Mouse (Mus musculus) lung, embryonic 14.5 days (tissue): ENCODE results near the gene Cog8. TPM values are rescaled to one million over a fixed set of nuclear protein-coding genes. Genes with fewer than 3 reads are reported as not detected.
A peak's percentile ranks its signal among the peaks of the same experiment; 100 is the strongest.

Experiments
- ATAC-seq: fragments of 200-750 bp; cut with Nextera tagmentation; 2 replicates; pipeline ENCODE4 v1.8.0; 2017; ENCODE audit warnings: mild to moderate bottlenecking, moderate TSS enrichment, moderate library complexity; ENCODE audit not compliant: insufficient read depth
- DNase-seq: peaks from one replicate; pipeline ENCODE4 v3.0.0-alpha.2; 2015
- H3K27ac ChIP-seq: fragments of 300-500 bp; sonication (generic); 2 replicates; pipeline ENCODE4 v1.5.1; 2014; ENCODE audit warnings: low read depth, mild to moderate bottlenecking, moderate library complexity
- H3K27me3 ChIP-seq: fragments of 300-500 bp; sonication (generic); 2 replicates; pipeline ENCODE4 v1.6.1; 2014; ENCODE audit warnings: low read length, control low read depth; ENCODE audit not compliant: insufficient read depth
- H3K36me3 ChIP-seq: fragments of 300-500 bp; sonication (generic); 2 replicates; pipeline ENCODE4 v1.6.1; 2014; ENCODE audit warnings: control low read depth; ENCODE audit not compliant: insufficient read depth
- H3K4me1 ChIP-seq: fragments of 300-500 bp; sonication (generic); 2 replicates; pipeline ENCODE4 v1.6.1; 2014; ENCODE audit warnings: antibody characterized with exemption, control low read depth; ENCODE audit not compliant: insufficient read depth
- H3K4me2 ChIP-seq: fragments of 300-500 bp; sonication (generic); 2 replicates; pipeline ENCODE4 v1.6.1; 2014; ENCODE audit warnings: mild to moderate bottlenecking
- H3K4me3 ChIP-seq: fragments of 300-500 bp; sonication (generic); 2 replicates; pipeline ENCODE4 v1.5.1; 2014; ENCODE audit warnings: low read depth, low read length
- H3K9ac ChIP-seq: fragments of 300-500 bp; sonication (generic); 2 replicates; pipeline ENCODE4 v1.6.1; 2014
- H3K9me3 ChIP-seq: fragments of 300-500 bp; sonication (generic); 2 replicates; pipeline ENCODE4 v1.6.1; 2016; ENCODE audit warnings: low read depth, low read length, control low read depth
- CTCF ChIP-seq: IDR thresholded peaks from 2 replicates; pipeline ENCODE4 v1.5.1; 2016; ENCODE audit warnings: antibody characterized with exemption, low read depth
- WGBS: fragments of 180-500 bp; shearing (Covaris S2); extraction: QIAGEN DNeasy Blood & Tissue Kit; methylation state at CpG from one replicate; pipeline ENCODE4 v1.1.7; 2014; 5-methylcytosine and 5-hydroxymethylcytosine counted together
- polyA plus RNA-seq: library from polyadenylated mRNA; unstranded; fragments of >200 nt; fragmentation: Nextera tagmentation; extraction: Ambion mirVana; gene quantifications from 2 replicates; pipeline ENCODE4 v1.2.1, GENCODE M21; 2014

The Cog8 gene
- polyA plus RNA-seq, 1 experiment from 2014 or later: 37.0 TPM

DNA sequence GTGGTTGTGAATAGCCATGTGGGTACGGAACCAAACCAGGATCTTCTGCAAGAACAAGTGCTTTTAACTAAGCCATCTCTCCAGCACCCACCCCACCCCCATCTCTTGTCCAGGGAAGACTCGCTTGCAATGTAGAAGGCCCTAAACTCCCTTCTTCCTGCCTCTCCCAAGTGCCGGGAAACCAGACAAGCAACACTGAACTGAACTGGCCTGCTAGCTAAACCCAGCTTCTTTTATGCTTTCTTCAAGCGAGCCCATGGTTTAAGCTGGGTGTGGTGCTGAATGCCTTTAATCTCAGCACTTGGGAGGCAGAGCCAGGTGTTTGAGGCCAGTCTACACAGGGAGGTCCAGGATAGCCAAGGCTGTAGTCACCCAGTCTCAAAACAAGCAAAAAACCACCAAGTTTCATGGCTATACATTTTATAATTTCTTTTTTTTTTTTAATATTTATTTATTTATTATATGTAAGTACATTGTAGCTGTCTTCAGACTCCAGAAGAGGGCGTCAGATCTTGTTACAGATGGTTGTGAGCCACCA, 32.1 kb upstream of the Cog8 start:
- DNase-seq: no peak
- H3K27me3 ChIP-seq: no peaks in the 10 kb centered on the region
- no peaks in the 10 kb centered on the region for H3K4me1 ChIP-seq
- no peak overlapping the region for H3K27ac ChIP-seq
- no peak overlapping the region for H3K4me2 ChIP-seq
- H3K9ac ChIP-seq: no peak overlapping the region
- H3K4me3 ChIP-seq: no peak overlapping the region
- no peak for TF ChIP-seq CTCF
- ATAC-seq: no peak
- H3K36me3 ChIP-seq: peaks cover 71% of the 10 kb centered on the region
- WGBS: 94% methylated on average over 5 of the region's 5 CpGs
- H3K9me3 ChIP-seq: no peaks in the 10 kb centered on the region

- H3K4me2 ChIP-seq: no peak overlapping the region
- TF ChIP-seq CTCF: no peak
- H3K27me3 ChIP-seq: no peaks in the 10 kb centered on the region
- peaks cover 73% of the 10 kb centered on the region for H3K36me3 ChIP-seq
- H3K27ac ChIP-seq: no peak overlapping the region
- no peak overlapping the region for H3K9ac ChIP-seq
- DNase-seq (no peak), ATAC-seq (no peak)
- H3K4me1 ChIP-seq: no peaks in the 10 kb centered on the region
- 98% methylated on average over 5 of the region's 5 CpGs for WGBS
- no peaks in the 10 kb centered on the region for H3K9me3 ChIP-seq
- H3K4me3 ChIP-seq: no peak overlapping the region
Observed at GRCm38 (mm10) chr8:107086018-107086417, 29.5 kb upstream of the Cog8 start.

DNA sequence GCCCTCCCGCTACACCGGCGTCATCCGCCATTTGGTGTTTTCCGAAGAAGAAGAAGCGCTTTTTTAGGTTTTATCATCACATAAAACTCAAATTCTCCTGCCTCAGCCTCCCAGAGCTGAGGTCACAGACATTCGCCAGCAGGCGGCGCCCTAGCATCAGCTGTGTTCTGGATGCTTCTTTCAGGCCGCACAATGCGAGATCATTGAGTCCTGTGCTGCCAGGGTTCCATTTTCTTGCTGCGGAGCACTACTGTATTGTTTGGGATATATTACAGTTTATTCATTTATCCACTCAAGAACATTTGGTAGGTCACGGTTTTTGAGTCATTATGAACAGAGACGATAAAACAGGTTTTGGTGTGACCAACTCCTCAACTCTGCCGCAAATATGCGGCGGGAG, 28.9 kb upstream of the Cog8 start:
- ATAC-seq (no peak), DNase-seq (peak; percentile 20)
- peak; percentile 45 for TF ChIP-seq CTCF
- Histone ChIP-seq H3K4me3 (no peak overlapping the region), H3K27ac (no peak overlapping the region), H3K4me1 (no peaks in the 10 kb centered on the region), H3K9ac (no peak overlapping the region), H3K9me3 (no peaks in the 10 kb centered on the region), H3K36me3 (peaks cover 73% of the 10 kb centered on the region), H3K27me3 (no peaks in the 10 kb centered on the region), H3K4me2 (no peak overlapping the region)
- 96% methylated on average over 17 of the region's 17 CpGs for WGBS

- ATAC-seq (no peak), DNase-seq (no peak)
- Histone ChIP-seq H3K27ac (no peak overlapping the region), H3K4me2 (no peak overlapping the region), H3K9ac (no peak overlapping the region), H3K36me3 (peaks cover 79% of the 10 kb centered on the region), H3K9me3 (no peaks in the 10 kb centered on the region), H3K4me1 (no peaks in the 10 kb centered on the region), H3K27me3 (no peaks in the 10 kb centered on the region), H3K4me3 (no peak overlapping the region)
- TF ChIP-seq CTCF: no peak
- 90% methylated on average over 7 of the region's 7 CpGs for WGBS
Observed at GRCm38 (mm10) chr8:107076239-107076888, 19.9 kb upstream of the Cog8 start.

DNA sequence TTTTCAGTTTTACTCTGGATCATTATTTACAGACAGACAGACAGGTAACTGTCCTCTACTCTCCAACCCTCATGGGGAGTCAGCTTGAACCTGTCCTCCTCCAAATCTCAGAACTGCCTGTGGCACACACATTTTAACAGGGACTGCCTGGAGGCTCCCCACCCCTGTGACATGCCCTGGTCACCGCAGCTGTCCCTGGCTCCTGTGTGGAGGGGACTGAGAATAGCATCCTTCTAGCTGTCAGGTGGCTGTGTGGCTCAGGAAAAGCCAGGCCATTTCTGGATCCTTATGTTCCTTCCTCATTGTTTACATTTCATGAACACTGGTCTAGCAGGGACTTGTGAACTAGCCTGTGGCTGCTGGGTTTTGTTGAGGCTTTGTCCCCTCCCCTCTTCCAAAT, 17.6 kb upstream of the Cog8 start:
- Histone ChIP-seq H3K4me2 (no peak overlapping the region), H3K27ac (no peak overlapping the region), H3K9ac (no peak overlapping the region), H3K4me3 (no peak overlapping the region), H3K27me3 (no peaks in the 10 kb centered on the region), H3K9me3 (no peaks in the 10 kb centered on the region), H3K4me1 (no peaks in the 10 kb centered on the region), H3K36me3 (peaks cover 76% of the 10 kb centered on the region)
- ATAC-seq (no peak), DNase-seq (no peak)
- TF ChIP-seq CTCF: no peak
- 82% methylated on average over 1 of the region's 1 CpGs for WGBS

DNA sequence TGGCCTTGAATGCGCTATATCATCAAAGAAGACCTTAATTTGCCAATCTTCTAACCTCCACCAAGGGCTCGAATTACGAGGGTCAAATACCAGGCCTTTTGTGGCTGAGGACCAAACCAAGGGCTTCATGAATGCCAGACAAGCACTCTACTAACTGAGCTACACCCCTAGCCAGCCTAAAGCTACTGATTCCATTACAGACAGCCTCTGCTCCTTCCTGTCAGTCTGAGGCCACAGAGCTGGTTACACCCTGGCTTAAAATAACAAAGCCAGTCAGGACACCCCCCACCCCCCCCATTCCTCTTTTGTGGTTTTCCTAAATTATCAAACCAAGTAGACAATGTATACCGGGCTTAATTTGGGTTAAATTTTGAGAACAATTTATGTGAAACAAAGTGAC, 17.2 kb upstream of the Cog8 start:
- DNase-seq: no peak
- Histone ChIP-seq H3K9me3 (no peaks in the 10 kb centered on the region), H3K9ac (no peak overlapping the region), H3K36me3 (peaks cover 73% of the 10 kb centered on the region), H3K4me2 (no peak overlapping the region), H3K27ac (no peak overlapping the region), H3K4me1 (no peaks in the 10 kb centered on the region), H3K27me3 (no peaks in the 10 kb centered on the region), H3K4me3 (no peak overlapping the region)
- no peak for TF ChIP-seq CTCF
- 74% methylated on average over 4 of the region's 4 CpGs for WGBS
- ATAC-seq: no peak

GRCm38 (mm10) chr8:107065511-107066496, 9.3 kb upstream of the Cog8 start, which contains the start of gene Tmed6:
TSS of gene Tmed6 (minus strand) at chr8:107065644.
- ATAC-seq (no peak), DNase-seq (peak; percentile 18)
- H3K27me3 ChIP-seq: no peaks in the 10 kb centered on the region
- peaks cover 18% of the 10 kb centered on the region for H3K36me3 ChIP-seq
- H3K9ac ChIP-seq: no peak within 1 kb of the TSS
- no peak within 1 kb of the TSS for H3K4me3 ChIP-seq
- H3K4me2 ChIP-seq: no peak within 1 kb of the TSS
- TF ChIP-seq CTCF: no peak
- 44% methylated on average over 17 of the region's 17 CpGs for WGBS
- no peaks in the 10 kb centered on the region for H3K4me1 ChIP-seq
- H3K9me3 ChIP-seq: no peaks in the 10 kb centered on the region
- H3K27ac ChIP-seq: no peak within 1 kb of the TSS
